Mouse (Mus musculus) heart, postnatal 0 days (tissue): ENCODE data around the gene Myrf. TPM values are rescaled to one million over a fixed set of nuclear protein-coding genes. Genes with fewer than 3 reads are reported as not detected.

ENCODE experiments used
- ATAC-seq: fragments of 200-750 bp; cut with Nextera tagmentation; 2 replicates; pipeline ENCODE4 v1.8.0; 2017; ENCODE audit warnings: low read depth, moderate number of reproducible peaks, moderate library complexity; ENCODE audit not compliant: insufficient read depth
- DNase-seq: peaks from one replicate; pipeline ENCODE4 v3.0.0-alpha.2; 2016; ENCODE audit warnings: low spot score
- H3K27ac ChIP-seq: fragments of 300-500 bp; sonication (generic); 2 replicates; pipeline ENCODE4 v1.5.1; 2014; ENCODE audit warnings: low read depth, mild to moderate bottlenecking
- H3K27me3 ChIP-seq: fragments of 300-500 bp; sonication (generic); 2 replicates; pipeline ENCODE4 v1.6.1; 2014; ENCODE audit warnings: low read length, mixed read lengths; ENCODE audit not compliant: control insufficient read depth, insufficient read depth
- H3K36me3 ChIP-seq: fragments of 300-500 bp; sonication (generic); replicated peaks from 2 replicates; pipeline ENCODE4 v1.6.1; 2014; ENCODE audit warnings: low read length, mixed read lengths; ENCODE audit not compliant: control insufficient read depth, insufficient read depth
- H3K4me1 ChIP-seq: fragments of 300-500 bp; sonication (generic); 2 replicates; pipeline ENCODE4 v1.6.1; 2014; ENCODE audit warnings: antibody characterized with exemption; ENCODE audit not compliant: control insufficient read depth, insufficient read depth
- H3K4me2 ChIP-seq: fragments of 300-500 bp; sonication (generic); 2 replicates; pipeline ENCODE4 v1.6.1; 2014; ENCODE audit warnings: low read depth, mild to moderate bottlenecking, low read length, moderate library complexity
- H3K4me3 ChIP-seq: fragments of 300-500 bp; sonication (generic); 2 replicates; pipeline ENCODE4 v1.5.1; 2014; ENCODE audit warnings: low read depth, low read length
- H3K9ac ChIP-seq: fragments of 300-500 bp; sonication (generic); replicated peaks from 2 replicates; pipeline ENCODE4 v1.6.1; 2014; ENCODE audit warnings: low read depth, low read length, mixed read lengths
- H3K9me3 ChIP-seq: fragments of 300-500 bp; sonication (generic); replicated peaks from 2 replicates; pipeline ENCODE4 v1.6.1; 2016; ENCODE audit warnings: low read length; ENCODE audit not compliant: control insufficient read depth
- CTCF ChIP-seq: IDR thresholded peaks from 2 replicates; pipeline ENCODE4 v1.5.1; 2016; ENCODE audit warnings: antibody characterized with exemption, control low read depth, low read depth
- EP300 ChIP-seq: IDR thresholded peaks from 2 replicates; pipeline ENCODE4 v1.6.1; 2016; ENCODE audit warnings: antibody characterized with exemption, low read depth
- WGBS: fragments of 180-500 bp; shearing (Covaris S2); extraction: QIAGEN DNeasy Blood & Tissue Kit; methylation state at CpG from one replicate; pipeline ENCODE4 v1.1.7; 2014; 5-methylcytosine and 5-hydroxymethylcytosine counted together
- polyA plus RNA-seq: library from polyadenylated mRNA; unstranded; fragments of >200 nt; fragmentation: Nextera tagmentation; extraction: Ambion mirVana; gene quantifications from 2 replicates; pipeline ENCODE4 v1.2.1, GENCODE M21; 2015
- total RNA-seq: library from RNA; depleted of rRNA; stranded (reverse); fragments of >200 nt; gene quantifications from 2 replicates; pipeline ENCODE4 v1.2.3, GENCODE M21; 2014; ENCODE audit warnings: low replicate concordance

The Myrf gene
- total and polyA plus RNA-seq, 2 experiments from 2014 or later = 1.3 to 4.9 TPM

DNA sequence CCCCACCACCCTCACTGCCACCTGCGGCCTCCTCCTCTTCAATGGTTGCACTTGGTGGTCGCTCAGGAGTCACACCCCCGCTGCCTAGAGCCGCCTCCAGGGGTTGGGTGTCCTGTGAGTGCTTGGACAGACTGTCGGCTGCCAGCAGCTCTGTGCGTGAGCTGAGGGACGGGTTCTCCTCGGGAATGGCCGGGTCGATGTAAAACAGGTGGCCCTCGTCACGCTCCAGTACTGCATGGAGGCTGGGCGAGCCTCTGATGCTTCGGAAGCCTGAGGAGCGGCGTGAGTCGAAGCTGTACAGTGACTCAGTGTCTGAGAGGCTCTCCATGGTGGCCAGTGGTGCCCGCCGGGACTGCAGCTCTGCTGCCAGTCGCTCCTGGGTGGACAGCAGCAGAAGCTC is 7.6 kb upstream of the Myrf start:
- Histone ChIP-seq H3K9me3 (no peaks in the 10 kb centered on the region), H3K4me3 (no peak overlapping the region), H3K4me2 (no peak overlapping the region), H3K4me1 (0 out of 2 replicates have a peak, but pooled peaks cover 4% of the 10 kb centered on the region), H3K27ac (no peak overlapping the region), H3K27me3 (peaks cover 8% of the 10 kb centered on the region; the same call in 1 of the 2 replicates), H3K9ac (no peak overlapping the region), H3K36me3 (no peaks in the 10 kb centered on the region)
- DNase-seq (no peak), ATAC-seq (peak; percentile 37; the same call in 1 of the 2 replicates)
- 21% methylated on average over 20 of the region's 20 CpGs for WGBS
- no peak for TF ChIP-seq CTCF
- no peak for TF ChIP-seq EP300

DNA sequence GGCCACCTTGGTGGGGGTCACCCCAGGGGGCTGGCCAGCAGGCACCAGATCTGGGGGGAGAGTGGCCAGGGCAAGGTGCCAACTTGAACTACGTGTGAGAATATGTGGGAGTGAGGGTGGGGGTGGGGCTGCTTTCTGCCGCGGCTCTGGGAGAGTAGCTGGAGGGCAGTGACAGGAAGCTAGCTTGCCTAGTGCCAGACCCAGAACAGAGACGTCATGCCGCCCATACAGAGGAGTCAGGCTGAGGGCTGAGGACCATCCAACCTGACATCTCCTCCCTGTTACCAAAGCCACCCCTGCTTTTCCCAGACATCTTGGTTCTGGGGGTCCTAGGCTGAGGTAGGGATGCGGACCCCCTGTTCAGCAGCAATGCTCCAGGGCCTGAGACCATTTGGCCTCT is 6.6 kb upstream of the Myrf start:
- Histone ChIP-seq H3K4me2 (no peak overlapping the region), H3K27me3 (peaks cover 8% of the 10 kb centered on the region; the same call in 1 of the 2 replicates), H3K9ac (no peak overlapping the region), H3K4me1 (0 out of 2 replicates have a peak, but pooled peaks cover 4% of the 10 kb centered on the region), H3K27ac (no peak overlapping the region), H3K9me3 (no peaks in the 10 kb centered on the region), H3K36me3 (no peaks in the 10 kb centered on the region), H3K4me3 (no peak overlapping the region)
- TF ChIP-seq EP300 (no peak), CTCF (no peak)
- no peak for DNase-seq
- WGBS = 24% methylated on average over 6 of the region's 6 CpGs
- ATAC-seq = no peak

DNA sequence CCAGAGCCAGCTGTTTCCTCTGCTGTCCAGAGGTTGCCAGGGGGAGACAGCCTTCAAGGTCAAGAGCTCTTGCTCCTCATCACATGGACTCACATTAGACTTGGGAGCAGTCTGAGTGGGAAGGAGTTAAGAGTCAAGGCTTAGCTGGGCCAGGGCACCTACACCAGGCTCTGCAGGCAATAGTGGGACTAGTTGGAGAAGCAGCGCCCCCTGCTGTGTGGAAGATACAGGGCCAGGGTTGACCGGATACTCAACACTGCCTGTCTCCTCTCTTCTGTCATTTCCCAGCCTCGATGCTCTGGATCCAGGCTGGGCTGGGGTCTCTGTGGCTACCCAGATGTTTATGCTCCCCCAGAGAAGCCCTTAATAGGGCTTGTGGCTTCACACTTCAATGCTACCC is 3.6 kb upstream of the Myrf start:
- Histone ChIP-seq H3K9me3 (no peaks in the 10 kb centered on the region), H3K4me3 (no peak overlapping the region), H3K9ac (no peak overlapping the region), H3K4me1 (0 out of 2 replicates have a peak, but pooled peaks cover 8% of the 10 kb centered on the region), H3K36me3 (no peaks in the 10 kb centered on the region), H3K4me2 (no peak overlapping the region), H3K27me3 (peaks cover 22% of the 10 kb centered on the region), H3K27ac (no peak overlapping the region)
- peak; percentile 43 for TF ChIP-seq CTCF
- TF ChIP-seq EP300 = no peak
- no peak for DNase-seq
- WGBS = 19% methylated on average over 3 of the region's 3 CpGs
- no peak for ATAC-seq

DNA sequence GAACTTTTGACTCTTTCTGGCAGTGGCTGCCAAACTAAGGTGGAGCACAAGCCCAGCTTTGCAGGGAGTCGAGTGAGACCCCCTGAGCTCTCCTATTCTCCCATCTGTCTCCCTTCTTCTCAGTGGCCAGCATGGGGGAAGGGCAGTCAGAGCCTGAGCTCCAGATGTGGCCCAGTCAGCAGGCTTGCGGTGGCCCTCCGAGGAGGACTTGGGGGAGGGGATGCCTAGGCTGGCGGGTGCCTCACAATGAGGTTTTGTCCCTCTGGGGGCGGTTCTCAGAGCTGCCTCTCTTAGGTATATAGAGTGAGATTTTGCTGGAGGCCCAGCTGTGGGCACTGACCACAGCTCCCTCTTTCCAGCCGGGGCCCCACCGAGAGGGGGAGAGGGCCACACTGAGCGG is 2.4 kb upstream of the Myrf start:
- no peak overlapping the region for H3K9ac ChIP-seq
- H3K4me3 ChIP-seq = no peak overlapping the region
- no peak overlapping the region for H3K4me2 ChIP-seq
- no peaks in the 10 kb centered on the region for H3K36me3 ChIP-seq
- WGBS = 25% methylated on average over 8 of the region's 8 CpGs
- DNase-seq (no peak), ATAC-seq (no peak)
- TF ChIP-seq CTCF (no peak), EP300 (no peak)
- H3K27me3 ChIP-seq = peaks cover 21% of the 10 kb centered on the region
- no peaks in the 10 kb centered on the region for H3K9me3 ChIP-seq
- no peak overlapping the region for H3K27ac ChIP-seq
- H3K4me1 ChIP-seq = 0 out of 2 replicates have a peak, but pooled peaks cover 8% of the 10 kb centered on the region

DNA sequence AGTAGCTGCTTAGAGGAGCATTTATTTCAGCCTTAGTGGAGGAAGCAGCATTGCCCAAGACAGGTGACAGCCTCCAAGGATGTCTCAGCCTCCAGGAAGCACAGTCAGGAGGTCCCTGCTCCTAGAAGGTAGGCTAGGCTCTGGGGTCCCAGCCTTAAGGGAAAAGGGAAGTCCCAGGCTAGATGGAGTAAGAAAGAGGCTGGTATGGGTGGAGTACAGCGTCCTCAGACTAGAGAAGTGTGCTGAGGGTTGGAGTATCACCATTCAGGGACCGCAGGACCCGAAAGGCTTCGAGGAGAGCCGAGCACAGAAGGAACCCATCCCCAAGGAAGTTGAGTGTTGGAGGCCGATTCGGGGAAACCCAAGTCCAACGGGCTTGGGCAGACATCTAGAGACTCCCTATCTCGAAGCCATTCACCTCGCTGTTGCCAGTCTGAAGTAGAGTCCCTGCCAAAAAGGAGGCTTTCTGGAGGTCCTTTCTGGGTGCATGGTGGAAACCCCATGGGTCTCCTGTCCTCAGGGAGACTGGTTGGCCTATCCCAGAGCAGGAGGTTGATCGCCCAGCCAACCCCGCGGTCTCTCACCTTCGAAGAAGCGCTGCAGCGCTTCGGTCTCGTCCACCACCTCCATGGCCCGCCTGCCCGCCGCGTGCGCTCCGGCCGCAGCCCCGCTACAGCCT is 434 bp downstream of the Myrf start:
- Histone ChIP-seq H3K4me2 (peak overlapping the region; percentile 75), H3K27ac (no peak overlapping the region), H3K4me3 (peak overlapping the region; percentile 51), H3K9me3 (no peaks in the 10 kb centered on the region), H3K4me1 (0 out of 2 replicates have a peak, but pooled peaks cover 4% of the 10 kb centered on the region), H3K27me3 (peaks cover 15% of the 10 kb centered on the region), H3K9ac (peak overlapping the region; percentile 37; the same call in 1 of the 2 replicates), H3K36me3 (no peaks in the 10 kb centered on the region)
- 2% methylated on average over 26 of the region's 26 CpGs for WGBS
- ATAC-seq (no peak; the same call in 1 of the 2 replicates), DNase-seq (no peak)
- no peak for TF ChIP-seq CTCF
- no peak for TF ChIP-seq EP300
